Mouse (Mus musculus) myocyte (in vitro differentiated cells): ENCODE data around the gene Praf2.

Experiments
- CEBPB ChIP-seq: IDR thresholded peaks from 2 replicates; pipeline ENCODE4 v1.6.1; 2011; ENCODE audit warnings: mild to moderate bottlenecking, moderate library complexity; ENCODE audit not compliant: poor library complexity, insufficient read depth, severe bottlenecking
- E2F4 ChIP-seq: IDR thresholded peaks from one replicate; pipeline ENCODE4 v1.6.1; 2011; ENCODE audit warnings: mild to moderate bottlenecking, control low read depth, moderate library complexity; ENCODE audit not compliant: insufficient read depth
- MAX ChIP-seq: IDR thresholded peaks from one replicate; pipeline ENCODE4 v1.6.1; 2011; ENCODE audit warnings: low read depth, mild to moderate bottlenecking, control low read depth
- MYOD1 ChIP-seq, 3 experiments: IDR thresholded peaks; one replicate each; pipeline ENCODE4 v1.6.1; 2011; ENCODE audit warnings: control low read depth in 2 of 3, low read depth in 2 of 3, mild to moderate bottlenecking in 2 of 3, moderate library complexity in 1 of 3; ENCODE audit not compliant: insufficient read length in 2 of 3, control insufficient read depth in 1 of 3
- POLR2A ChIP-seq: IDR thresholded peaks from one replicate; pipeline ENCODE4 v1.6.1; 2011; ENCODE audit warnings: low read depth, mild to moderate bottlenecking, control low read depth, moderate library complexity; ENCODE audit not compliant: insufficient read length
- POLR2AphosphoS2 ChIP-seq: IDR thresholded peaks from one replicate; pipeline ENCODE4 v1.6.1; 2011; ENCODE audit warnings: low read depth, control low read depth; ENCODE audit not compliant: insufficient read length
- REST ChIP-seq: IDR thresholded peaks from one replicate; pipeline ENCODE4 v1.6.1; 2011; ENCODE audit warnings: mild to moderate bottlenecking, control low read depth, moderate library complexity; ENCODE audit not compliant: insufficient read depth, insufficient read length
- SRF ChIP-seq: IDR thresholded peaks from one replicate; pipeline ENCODE4 v1.6.1; 2011; ENCODE audit warnings: low read depth; ENCODE audit not compliant: control insufficient read depth, insufficient read length
- TCF12 ChIP-seq: IDR thresholded peaks from one replicate; pipeline ENCODE4 v1.6.1; 2011; ENCODE audit warnings: mild to moderate bottlenecking, control low read depth; ENCODE audit not compliant: poor library complexity, insufficient read depth, severe bottlenecking
- TCF3 ChIP-seq: IDR thresholded peaks from one replicate; pipeline ENCODE4 v1.6.1; 2011; ENCODE audit warnings: low read depth, control low read depth; ENCODE audit not compliant: insufficient read length
- USF1 ChIP-seq: IDR thresholded peaks from one replicate; pipeline ENCODE4 v1.6.1; 2011; ENCODE audit warnings: low read depth, mild to moderate bottlenecking, control low read depth, moderate library complexity

- no peak for TF ChIP-seq POLR2AphosphoS2
- no peak for TF ChIP-seq POLR2A
- TF ChIP-seq TCF12 = no peak
- no peak for TF ChIP-seq USF1
- TF ChIP-seq TCF3 = no peak
- TF ChIP-seq MAX = no peak
- TF ChIP-seq CEBPB = 0 out of 2 replicates have a peak, but pooled peaks have one; percentile 25
- TF ChIP-seq E2F4 = no peak
- TF ChIP-seq MYOD1 (IDR thresholded peaks at IDR 0.05; ENCODE audit: control insufficient read depth in 1 of 3, insufficient read length in 2 of 3, low read depth in 2 of 3) = no peak
- TF ChIP-seq REST = no peak
- no peak for TF ChIP-seq SRF
Observed at GRCm38 (mm10) chrX:7765764-7766163, 37.5 kb downstream of the Praf2 start.
